Mouse (Mus musculus) MEL (cell line): ENCODE results near the gene Prkce. TPM values are rescaled to one million over a fixed set of nuclear protein-coding genes. Genes with fewer than 3 reads are reported as not detected.

ENCODE experiments used
- DNase-seq: peaks from one replicate; pipeline ENCODE4 v3.0.0; 2011; ENCODE audit warnings: low read depth, low spot score
- H3K27ac ChIP-seq: 2 replicates; pipeline ENCODE4 v1.5.1; 2012; ENCODE audit warnings: low read depth, mild to moderate bottlenecking, control low read depth, low read length, moderate library complexity; ENCODE audit not compliant: control insufficient read depth
- H3K27me3 ChIP-seq, 2 experiments: fragments of 150-350 bp in 1 of 2; sonication (generic) in 1 of 2; 2 replicates each; pipeline ENCODE4 v1.6.1; 2012; ENCODE audit warnings: low read length in 2 of 2, mild to moderate bottlenecking in 2 of 2, improper control_type of control experiment in 1 of 2, moderate library complexity in 1 of 2; ENCODE audit not compliant: insufficient read depth in 2 of 2, control insufficient read depth in 1 of 2
- H3K36me3 ChIP-seq, 2 experiments: 2 replicates each; pipeline ENCODE4 v1.6.1; 2012 to 2014; ENCODE audit warnings: low read length in 2 of 2, improper control_type of control experiment in 1 of 2, inconsistent platforms in 1 of 2, mild to moderate bottlenecking in 1 of 2; ENCODE audit not compliant: insufficient read depth in 2 of 2, control insufficient read depth in 1 of 2
- H3K4me1 ChIP-seq, 2 experiments: fragments of 150-350 bp in 1 of 2; sonication (generic) in 1 of 2; 2 replicates each; pipeline ENCODE4 v1.6.1; 2012; ENCODE audit warnings: low read length in 2 of 2, improper control_type of control experiment in 1 of 2, mild to moderate bottlenecking in 1 of 2; ENCODE audit not compliant: insufficient read depth in 2 of 2, control insufficient read depth in 1 of 2
- H3K4me3 ChIP-seq, 2 experiments: fragments of 150-350 bp in 1 of 2; sonication (generic) in 1 of 2; 2 replicates each; pipeline ENCODE4 v1.5.1; 2012; ENCODE audit warnings: low read depth in 2 of 2, low read length in 2 of 2, mild to moderate bottlenecking in 2 of 2, moderate library complexity in 2 of 2, control low read depth in 1 of 2, improper control_type of control experiment in 1 of 2; ENCODE audit not compliant: control insufficient read depth in 1 of 2, insufficient read depth in 1 of 2
- H3K79me2 ChIP-seq: 2 replicates; pipeline ENCODE4 v1.6.1; 2012; ENCODE audit warnings: mild to moderate bottlenecking, low read length, moderate library complexity; ENCODE audit not compliant: control insufficient read depth, poor library complexity, insufficient read depth
- H3K9ac ChIP-seq: 2 replicates; pipeline ENCODE4 v1.6.1; 2012; ENCODE audit warnings: low read depth, mild to moderate bottlenecking, control low read depth, low read length, moderate library complexity; ENCODE audit not compliant: control insufficient read depth, poor library complexity, severe bottlenecking
- H3K9me3 ChIP-seq: fragments of 150-350 bp; sonication (generic); replicated peaks from 2 replicates; pipeline ENCODE4 v1.6.1; 2012; ENCODE audit warnings: mild to moderate bottlenecking, low read length, improper control_type of control experiment, moderate library complexity; ENCODE audit not compliant: insufficient read depth
- BHLHE40 ChIP-seq: IDR thresholded peaks from 2 replicates; pipeline ENCODE4 v1.6.1; 2012; ENCODE audit warnings: low read depth, mild to moderate bottlenecking, inconsistent platforms, low read length, improper control_type of control experiment, borderline replicate concordance
- CHD2 ChIP-seq: IDR thresholded peaks from 2 replicates; pipeline ENCODE4 v1.6.1; 2011; ENCODE audit warnings: low read length, improper control_type of control experiment
- EP300 ChIP-seq, 2 experiments: IDR thresholded peaks; 2 replicates each; pipeline ENCODE4 v1.6.1; 2011; ENCODE audit warnings: improper control_type of control experiment in 2 of 2, low read length in 2 of 2, low read depth in 1 of 2, mild to moderate bottlenecking in 1 of 2
- GATA1 ChIP-seq: IDR thresholded peaks from 2 replicates; pipeline ENCODE4 v1.6.1; 2011; ENCODE audit warnings: low read depth, low read length, improper control_type of control experiment
- JUND ChIP-seq: IDR thresholded peaks from 2 replicates; pipeline ENCODE4 v1.6.1; 2011; ENCODE audit warnings: low read depth, mild to moderate bottlenecking, improper control_type of control experiment, low read length
- MAFK ChIP-seq: IDR thresholded peaks from 2 replicates; pipeline ENCODE4 v1.6.1; 2011; ENCODE audit warnings: low read depth, mild to moderate bottlenecking, low read length, improper control_type of control experiment, borderline replicate concordance
- MAX ChIP-seq: IDR thresholded peaks from 2 replicates; pipeline ENCODE4 v1.6.1; 2011; ENCODE audit warnings: low read length, improper control_type of control experiment
- MAZ ChIP-seq: IDR thresholded peaks from 2 replicates; pipeline ENCODE4 v1.6.1; 2012; ENCODE audit warnings: low read depth, mild to moderate bottlenecking, inconsistent platforms, low read length, improper control_type of control experiment
- MEF2A ChIP-seq: IDR thresholded peaks from 2 replicates; pipeline ENCODE4 v1.6.1; 2014; ENCODE audit warnings: low read depth, mild to moderate bottlenecking, inconsistent platforms, low read length, improper control_type of control experiment; ENCODE audit not compliant: poor library complexity, insufficient replicate concordance, severe bottlenecking; ENCODE audit errors: extremely low read depth
- MXI1 ChIP-seq: IDR thresholded peaks from 2 replicates; pipeline ENCODE4 v1.6.1; 2011; ENCODE audit warnings: mild to moderate bottlenecking, low read depth, low read length, improper control_type of control experiment
- MYC ChIP-seq: IDR thresholded peaks from 2 replicates; pipeline ENCODE4 v1.6.1; 2011; ENCODE audit warnings: low read depth, mild to moderate bottlenecking, low read length, improper control_type of control experiment, moderate library complexity
- NELFE ChIP-seq: IDR thresholded peaks from 2 replicates; pipeline ENCODE4 v1.6.1; 2011; ENCODE audit warnings: low read depth, low read length, improper control_type of control experiment
- NRF1 ChIP-seq: IDR thresholded peaks from 2 replicates; pipeline ENCODE4 v1.6.1; 2014; ENCODE audit warnings: low read depth, mild to moderate bottlenecking, inconsistent platforms, low read length, improper control_type of control experiment, moderate library complexity; ENCODE audit not compliant: poor library complexity, insufficient read depth, severe bottlenecking
- POLR2AphosphoS2 ChIP-seq: IDR thresholded peaks from 2 replicates; pipeline ENCODE4 v1.6.1; 2011; ENCODE audit warnings: low read length, improper control_type of control experiment
- RCOR1 ChIP-seq: IDR thresholded peaks from 2 replicates; pipeline ENCODE4 v1.6.1; 2012; ENCODE audit warnings: low read depth, mild to moderate bottlenecking, inconsistent platforms, low read length, improper control_type of control experiment
- SMC3 ChIP-seq: IDR thresholded peaks from 2 replicates; pipeline ENCODE4 v1.6.1; 2011; ENCODE audit warnings: low read depth, low read length, improper control_type of control experiment
- TAL1 ChIP-seq: IDR thresholded peaks from 2 replicates; pipeline ENCODE4 v1.6.1; 2012; ENCODE audit warnings: mild to moderate bottlenecking, inconsistent platforms, low read length, moderate library complexity, mixed read lengths
- TBP ChIP-seq: IDR thresholded peaks from 2 replicates; pipeline ENCODE4 v1.8.0; 2011; ENCODE audit warnings: low read depth, low read length, improper control_type of control experiment
- TCF12 ChIP-seq: IDR thresholded peaks from 2 replicates; pipeline ENCODE4 v1.6.1; 2014; ENCODE audit warnings: low read depth, mild to moderate bottlenecking, inconsistent platforms, low read length, improper control_type of control experiment, moderate library complexity
- UBTF ChIP-seq: IDR thresholded peaks from 2 replicates; pipeline ENCODE4 v1.6.1; 2012; ENCODE audit warnings: low read depth, mild to moderate bottlenecking, inconsistent platforms, low read length, improper control_type of control experiment, moderate library complexity, borderline replicate concordance; ENCODE audit not compliant: insufficient read depth
- USF1 ChIP-seq: IDR thresholded peaks from 2 replicates; pipeline ENCODE4 v1.6.1; 2014; ENCODE audit warnings: low read depth, mild to moderate bottlenecking, inconsistent platforms, low read length, improper control_type of control experiment, moderate library complexity
- ZMIZ1 ChIP-seq: IDR thresholded peaks from 2 replicates; pipeline ENCODE4 v1.6.1; 2012; ENCODE audit warnings: low read depth, mild to moderate bottlenecking, inconsistent platforms, low read length, improper control_type of control experiment, moderate library complexity
- ZNF384 ChIP-seq: IDR thresholded peaks from 2 replicates; pipeline ENCODE4 v1.6.1; 2012; ENCODE audit warnings: low read depth, mild to moderate bottlenecking, inconsistent platforms, low read length, improper control_type of control experiment
- polyA plus RNA-seq, 2 experiments: library from polyadenylated mRNA; stranded (reverse) in 1 of 2; unstranded in 1 of 2; fragments of >175 nt in 1 of 2; fragments of >200 nt in 1 of 2; gene quantifications; 2 replicates each; pipeline versions ENCODE4 v1.2.1 to v1.2.4; 2012; ENCODE audit warnings: low replicate concordance in 2 of 2, low read depth in 1 of 2; ENCODE audit not compliant: insufficient read length in 2 of 2, insufficient read depth in 1 of 2, missing spikeins in 1 of 2
- total RNA-seq: library from RNA; depleted of rRNA; stranded (reverse); fragments of 300-350 nt; gene quantifications from 2 replicates; pipeline ENCODE4 v1.2.3, GENCODE M21; 2012

Gene Prkce
- total and polyA plus RNA-seq, 3 experiments = 3.0 to 5.3 TPM; not detected in 1

GRCm38 (mm10) chr17:86615592-86616291, 448.2 kb downstream of the Prkce start:
- Histone ChIP-seq H3K9ac (no peak overlapping the region), H3K4me3 (no peak overlapping the region), H3K36me3 (peaks cover 0 to 5% of the 10 kb centered on the region in 2 experiments; a peak in 2 of 4 replicates), H3K9me3 (no peaks in the 10 kb centered on the region), H3K4me1 (peaks cover 5 to 8% of the 10 kb centered on the region in 2 experiments; a peak in 3 of 4 replicates), H3K27ac (no peak overlapping the region), H3K27me3 (no peaks in the 10 kb centered on the region), H3K79me2 (no peaks in the 10 kb centered on the region)
- no peak for DNase-seq
- TF ChIP-seq MYC = no peak
- TF ChIP-seq NRF1 = no peak
- no peak for TF ChIP-seq MAZ
- no peak for TF ChIP-seq MAX

- H3K36me3 ChIP-seq = no peaks in the 10 kb centered on the region
- H3K9me3 ChIP-seq = no peaks in the 10 kb centered on the region
- H3K4me1 ChIP-seq = no peaks in the 10 kb centered on the region
- no peaks in the 10 kb centered on the region for H3K27me3 ChIP-seq
- no peak for DNase-seq
- H3K27ac ChIP-seq = no peak overlapping the region
- H3K79me2 ChIP-seq = no peaks in the 10 kb centered on the region
- H3K4me3 ChIP-seq = no peak overlapping the region
- no peak overlapping the region for H3K9ac ChIP-seq
- no peak for TF ChIP-seq MAFK
- TF ChIP-seq POLR2AphosphoS2 = no peak
- TF ChIP-seq USF1 = no peak
- no peak for TF ChIP-seq NRF1
- TF ChIP-seq MAZ = no peak
- TF ChIP-seq SMC3 = no peak
- no peak for TF ChIP-seq ZMIZ1
- TF ChIP-seq NELFE = no peak
- TF ChIP-seq TBP = no peak
Observed at GRCm38 (mm10) chr17:86617570-86618237, 450.1 kb downstream of the Prkce start.

- Histone ChIP-seq H3K4me3 (no peak overlapping the region), H3K27ac (no peak overlapping the region), H3K4me1 (no peaks in the 10 kb centered on the region), H3K79me2 (no peaks in the 10 kb centered on the region), H3K9me3 (no peaks in the 10 kb centered on the region), H3K36me3 (no peaks in the 10 kb centered on the region), H3K9ac (no peak overlapping the region), H3K27me3 (no peaks in the 10 kb centered on the region)
- TF ChIP-seq GATA1 (no peak), EP300 (IDR thresholded peaks at IDR 0.05; ENCODE audit: low read depth in 1 of 2, low read length in 2 of 2) (no peak), TAL1 (no peak), MEF2A (no peak), UBTF (no peak), MXI1 (no peak), RCOR1 (no peak), TCF12 (no peak), NRF1 (no peak), POLR2AphosphoS2 (no peak), BHLHE40 (no peak), MAFK (no peak), CHD2 (no peak), ZNF384 (no peak), JUND (no peak)
- DNase-seq = no peak
Observed at GRCm38 (mm10) chr17:86618431-86618861, 450.9 kb downstream of the Prkce start.
